Mouse (Mus musculus): Measurements from ENCODE around the gene Ccin. TPM values are rescaled to one million over a fixed set of nuclear protein-coding genes. Genes with fewer than 3 reads are reported as not detected.

Gene Ccin
- polyA plus RNA-seq, 1 experiment from 2014 or later, result not detected

DNA sequence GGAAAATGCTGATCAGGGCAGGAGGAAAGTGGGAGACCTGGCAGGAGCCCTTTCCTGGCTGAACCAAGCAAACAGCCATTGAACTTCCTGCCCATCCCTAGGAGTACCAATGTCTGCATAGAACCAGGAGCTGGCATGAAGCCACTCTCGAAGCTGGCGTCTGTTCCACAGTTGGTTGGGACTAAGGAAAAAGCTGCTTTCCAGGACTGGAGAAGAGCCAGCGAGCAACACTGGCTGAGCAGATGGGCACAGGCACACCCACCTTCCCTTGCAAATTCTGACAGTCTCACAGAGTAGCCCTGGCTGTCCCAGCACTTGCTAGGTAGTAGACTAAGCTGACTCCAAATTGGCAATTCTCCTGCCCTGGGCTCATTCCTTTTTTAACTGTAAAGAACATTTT, 3.5 kb upstream of the Ccin start:
- no peak overlapping the region for H3K9ac ChIP-seq (ENCODE audit: low read length)
- no peaks in the 10 kb centered on the region for H3K27me3 ChIP-seq (replicated peaks; ENCODE audit: control insufficient read depth, insufficient read depth, low read length)
- H3K4me1 ChIP-seq (replicated peaks; ENCODE audit: control insufficient read depth, insufficient read depth, low read length), result peaks cover 11% of the 10 kb centered on the region; the same call in 1 of the 2 replicates
- H3K4me3 ChIP-seq (ENCODE audit: low read depth, low read length), result no peak overlapping the region
- H3K36me3 ChIP-seq (ENCODE audit: control insufficient read depth, insufficient read depth, low read length), result peaks cover 15% of the 10 kb centered on the region; the same call in 1 of the 2 replicates
- ATAC-seq (replicated peaks; ENCODE audit: low FRiP score, low TSS enrichment, low read depth), result no peak
- H3K9me3 ChIP-seq (ENCODE audit: control insufficient read depth, low read length), result no peaks in the 10 kb centered on the region
- peak; percentile 46 for DNase-seq (ENCODE audit: low spot score)
- H3K27ac ChIP-seq (ENCODE audit: low read depth), result no peak overlapping the region
- WGBS, result 92% methylated on average over 3 of the region's 3 CpGs
- no peak overlapping the region for H3K4me2 ChIP-seq (ENCODE audit: low read length)

DNA sequence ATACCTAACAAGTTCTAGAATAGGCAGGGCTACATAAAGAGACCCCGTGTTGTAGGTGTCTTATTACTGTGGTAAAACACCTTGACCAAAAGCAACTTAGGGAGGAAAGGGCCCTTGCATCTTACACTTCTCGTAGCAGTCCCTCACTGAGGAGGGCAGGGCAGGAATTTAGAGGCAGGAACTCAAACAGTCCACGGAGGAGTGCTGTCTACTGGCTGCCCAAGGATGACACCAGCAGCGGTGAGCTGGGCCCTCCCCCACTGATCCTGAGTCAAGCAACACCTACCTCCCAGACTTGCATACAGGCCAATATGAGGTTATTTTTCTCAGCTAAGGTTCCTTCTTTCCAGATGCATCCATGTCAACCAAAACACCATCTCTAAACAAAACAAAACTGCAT, 3.0 kb upstream of the Ccin start:
- no peaks in the 10 kb centered on the region for H3K27me3 ChIP-seq (replicated peaks; ENCODE audit: control insufficient read depth, insufficient read depth, low read length)
- H3K4me1 ChIP-seq (replicated peaks; ENCODE audit: control insufficient read depth, insufficient read depth, low read length), result peaks cover 11% of the 10 kb centered on the region; the same call in 1 of the 2 replicates
- no peak overlapping the region for H3K9ac ChIP-seq (ENCODE audit: low read length)
- 83% methylated on average over 4 of the region's 4 CpGs for WGBS
- peaks cover 15% of the 10 kb centered on the region; the same call in 1 of the 2 replicates for H3K36me3 ChIP-seq (ENCODE audit: control insufficient read depth, insufficient read depth, low read length)
- no peak overlapping the region for H3K27ac ChIP-seq (ENCODE audit: low read depth)
- no peaks in the 10 kb centered on the region for H3K9me3 ChIP-seq (ENCODE audit: control insufficient read depth, low read length)
- DNase-seq (ENCODE audit: low spot score) (no peak), ATAC-seq (replicated peaks; ENCODE audit: low FRiP score, low TSS enrichment, low read depth) (no peak)
- no peak overlapping the region for H3K4me3 ChIP-seq (ENCODE audit: low read depth, low read length)
- H3K4me2 ChIP-seq (ENCODE audit: low read length), result no peak overlapping the region

DNA sequence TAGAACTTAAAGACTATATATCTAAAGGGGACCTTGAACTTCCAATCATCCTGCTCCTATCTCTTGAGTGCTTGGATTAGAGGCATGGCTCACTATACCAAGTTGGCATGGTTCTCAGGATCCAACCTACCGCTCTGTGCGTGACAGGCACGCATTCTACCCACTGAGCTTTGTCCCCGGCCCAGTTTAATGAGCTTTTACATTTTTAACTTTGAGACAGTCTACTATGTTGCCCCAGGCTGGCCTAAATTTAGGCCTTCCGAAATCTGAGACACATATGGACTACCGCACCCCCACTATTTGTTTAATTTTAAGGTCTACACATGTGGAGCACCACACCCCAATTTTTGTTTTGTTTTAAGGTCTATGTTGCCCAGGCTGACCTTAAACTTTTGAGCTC, 2.4 kb upstream of the Ccin start:
- WGBS, result 97% methylated on average over 6 of the region's 6 CpGs
- H3K9me3 ChIP-seq (ENCODE audit: control insufficient read depth, low read length), result no peaks in the 10 kb centered on the region
- no peak overlapping the region for H3K27ac ChIP-seq (ENCODE audit: low read depth)
- peaks cover 11% of the 10 kb centered on the region; the same call in 1 of the 2 replicates for H3K4me1 ChIP-seq (replicated peaks; ENCODE audit: control insufficient read depth, insufficient read depth, low read length)
- H3K9ac ChIP-seq (ENCODE audit: low read length), result no peak overlapping the region
- peaks cover 15% of the 10 kb centered on the region; the same call in 1 of the 2 replicates for H3K36me3 ChIP-seq (ENCODE audit: control insufficient read depth, insufficient read depth, low read length)
- H3K4me3 ChIP-seq (ENCODE audit: low read depth, low read length), result no peak overlapping the region
- no peak overlapping the region for H3K4me2 ChIP-seq (ENCODE audit: low read length)
- DNase-seq (ENCODE audit: low spot score) (no peak), ATAC-seq (replicated peaks; ENCODE audit: low FRiP score, low TSS enrichment, low read depth) (no peak)
- H3K27me3 ChIP-seq (replicated peaks; ENCODE audit: control insufficient read depth, insufficient read depth, low read length), result no peaks in the 10 kb centered on the region

DNA sequence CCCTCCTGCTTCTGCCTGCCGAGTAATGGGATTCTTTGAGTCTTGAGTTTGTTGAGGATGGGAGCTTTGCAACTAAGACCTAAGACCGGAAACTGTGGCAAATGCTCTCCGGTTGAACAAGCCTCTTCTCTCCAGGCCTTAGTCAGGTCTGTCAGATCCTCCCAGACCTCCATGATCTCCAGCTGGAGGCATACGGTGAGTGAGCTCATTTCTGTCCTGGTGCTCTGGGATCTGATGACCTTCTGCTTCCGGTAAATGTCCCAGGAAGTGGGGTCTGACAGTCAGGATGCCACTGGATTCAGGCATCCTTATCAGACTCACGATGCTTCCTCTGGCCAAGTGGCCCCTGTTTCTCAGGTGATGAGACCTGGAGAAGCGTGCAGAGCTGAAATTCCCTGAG, 2.0 kb upstream of the Ccin start:
- Histone ChIP-seq H3K36me3 (ENCODE audit: control insufficient read depth, insufficient read depth, low read length) (peaks cover 12% of the 10 kb centered on the region; the same call in 1 of the 2 replicates), H3K4me2 (ENCODE audit: low read length) (no peak overlapping the region), H3K9ac (ENCODE audit: low read length) (no peak overlapping the region), H3K27me3 (replicated peaks; ENCODE audit: control insufficient read depth, insufficient read depth, low read length) (no peaks in the 10 kb centered on the region), H3K4me1 (replicated peaks; ENCODE audit: control insufficient read depth, insufficient read depth, low read length) (peaks cover 11% of the 10 kb centered on the region; the same call in 1 of the 2 replicates), H3K27ac (ENCODE audit: low read depth) (no peak overlapping the region), H3K9me3 (ENCODE audit: control insufficient read depth, low read length) (no peaks in the 10 kb centered on the region), H3K4me3 (ENCODE audit: low read depth, low read length) (no peak overlapping the region)
- DNase-seq (ENCODE audit: low spot score) (peak; percentile 46), ATAC-seq (replicated peaks; ENCODE audit: low FRiP score, low TSS enrichment, low read depth) (no peak)
- 82% methylated on average over 7 of the region's 7 CpGs for WGBS

DNA sequence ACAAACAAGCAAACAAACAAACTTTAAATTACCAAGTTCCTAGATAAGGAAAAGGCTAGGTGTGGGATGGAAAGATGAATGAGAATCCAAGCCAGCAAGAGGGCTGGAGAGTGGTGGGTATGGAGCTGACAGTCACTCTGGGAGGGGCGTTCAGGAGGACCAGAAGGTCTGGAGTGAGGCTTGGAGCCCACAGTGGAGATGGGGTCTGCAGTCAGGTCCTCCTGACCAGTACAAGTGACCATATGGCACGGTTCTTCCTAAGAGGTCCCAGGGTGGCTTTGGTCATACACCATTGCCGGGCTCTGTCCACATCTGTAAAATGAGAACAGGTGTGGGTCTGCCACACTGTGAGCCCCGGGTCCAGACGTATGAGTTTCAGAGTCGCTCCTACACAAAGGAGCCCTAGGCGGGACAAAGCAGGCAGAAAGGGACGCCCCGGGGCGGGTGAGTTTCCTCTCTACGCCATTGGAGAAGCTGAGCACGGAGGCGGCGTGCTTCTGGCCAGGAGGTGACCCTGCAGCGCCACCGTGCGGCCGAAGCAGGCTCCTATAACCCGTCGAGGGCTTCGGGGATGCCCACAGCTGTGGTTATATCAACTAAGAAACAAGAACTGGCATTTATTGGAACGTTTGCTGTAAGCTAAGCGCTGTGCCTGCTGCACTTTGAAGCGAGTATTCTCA, 1.1 kb upstream of the Ccin start:
- Histone ChIP-seq H3K27ac (ENCODE audit: low read depth) (no peak overlapping the region), H3K36me3 (ENCODE audit: control insufficient read depth, insufficient read depth, low read length) (peaks cover 9% of the 10 kb centered on the region; the same call in 1 of the 2 replicates), H3K4me2 (ENCODE audit: low read length) (peak overlapping the region; percentile 67), H3K9me3 (ENCODE audit: control insufficient read depth, low read length) (no peaks in the 10 kb centered on the region), H3K4me3 (ENCODE audit: low read depth, low read length) (peak overlapping the region; percentile 25), H3K9ac (ENCODE audit: low read length) (peak overlapping the region; percentile 60), H3K4me1 (replicated peaks; ENCODE audit: control insufficient read depth, insufficient read depth, low read length) (peaks cover 11% of the 10 kb centered on the region; the same call in 1 of the 2 replicates), H3K27me3 (replicated peaks; ENCODE audit: control insufficient read depth, insufficient read depth, low read length) (no peaks in the 10 kb centered on the region)
- 2% methylated on average over 24 of the region's 24 CpGs for WGBS
- ATAC-seq (replicated peaks; ENCODE audit: low FRiP score, low TSS enrichment, low read depth), result peak; percentile 89
- DNase-seq (ENCODE audit: low spot score), result peak; percentile 98

DNA sequence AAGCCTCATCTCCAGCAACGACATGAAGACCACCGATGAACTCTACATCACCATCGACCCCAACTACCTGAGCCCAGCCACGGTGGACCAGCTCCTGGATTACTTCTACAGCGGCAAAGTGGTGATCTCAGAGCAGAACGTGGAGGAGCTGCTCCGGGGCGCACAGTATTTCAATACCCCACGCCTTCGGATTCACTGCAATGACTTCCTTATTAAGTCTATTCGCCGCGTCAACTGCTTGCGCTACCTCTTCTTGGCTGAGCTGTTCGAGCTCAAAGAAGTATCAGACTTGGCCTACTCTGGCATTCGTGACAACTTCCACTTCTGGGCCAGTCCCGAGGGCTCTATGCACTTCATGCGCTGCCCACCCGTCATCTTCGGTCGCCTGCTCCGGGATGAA, 473 bp downstream of the Ccin start:
- DNase-seq (ENCODE audit: low spot score) (no peak), ATAC-seq (replicated peaks; ENCODE audit: low FRiP score, low TSS enrichment, low read depth) (no peak)
- H3K9ac ChIP-seq (ENCODE audit: low read length), result no peak overlapping the region
- H3K4me1 ChIP-seq (replicated peaks; ENCODE audit: control insufficient read depth, insufficient read depth, low read length), result peaks cover 6% of the 10 kb centered on the region; the same call in 1 of the 2 replicates
- H3K36me3 ChIP-seq (ENCODE audit: control insufficient read depth, insufficient read depth, low read length), result 0 out of 2 replicates have a peak, but pooled peaks cover 3% of the 10 kb centered on the region
- H3K27me3 ChIP-seq (replicated peaks; ENCODE audit: control insufficient read depth, insufficient read depth, low read length), result no peaks in the 10 kb centered on the region
- H3K27ac ChIP-seq (ENCODE audit: low read depth), result no peak overlapping the region
- 90% methylated on average over 22 of the region's 22 CpGs for WGBS
- no peaks in the 10 kb centered on the region for H3K9me3 ChIP-seq (ENCODE audit: control insufficient read depth, low read length)
- no peak overlapping the region for H3K4me2 ChIP-seq (ENCODE audit: low read length)
- no peak overlapping the region for H3K4me3 ChIP-seq (ENCODE audit: low read depth, low read length)

DNA sequence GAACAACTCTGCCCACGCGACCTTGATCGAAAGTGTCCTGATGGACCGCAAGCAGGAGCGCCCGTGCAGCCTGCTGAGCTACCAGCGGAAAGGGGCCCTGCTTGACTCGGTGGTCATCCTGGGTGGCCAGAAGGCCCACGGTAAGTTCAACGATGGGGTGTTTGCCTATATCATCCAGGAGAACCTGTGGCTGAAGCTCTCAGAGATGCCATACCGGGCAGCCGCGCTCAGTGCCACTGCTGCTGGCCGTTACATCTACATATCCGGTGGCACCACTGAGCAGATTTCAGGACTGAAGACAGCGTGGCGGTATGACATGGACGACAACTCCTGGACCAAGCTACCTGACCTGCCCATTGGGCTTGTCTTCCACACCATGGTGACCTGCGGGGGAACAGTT, 1.0 kb downstream of the Ccin start:
- H3K27me3 ChIP-seq (replicated peaks; ENCODE audit: control insufficient read depth, insufficient read depth, low read length), result no peaks in the 10 kb centered on the region
- H3K4me3 ChIP-seq (ENCODE audit: low read depth, low read length), result no peak overlapping the region
- H3K4me2 ChIP-seq (ENCODE audit: low read length), result no peak overlapping the region
- DNase-seq (ENCODE audit: low spot score), result no peak
- H3K36me3 ChIP-seq (ENCODE audit: control insufficient read depth, insufficient read depth, low read length), result 0 out of 2 replicates have a peak, but pooled peaks cover 2% of the 10 kb centered on the region
- 0 out of 2 replicates have a peak, but pooled peaks cover under 1% of the 10 kb centered on the region for H3K4me1 ChIP-seq (replicated peaks; ENCODE audit: control insufficient read depth, insufficient read depth, low read length)
- no peaks in the 10 kb centered on the region for H3K9me3 ChIP-seq (ENCODE audit: control insufficient read depth, low read length)
- no peak overlapping the region for H3K27ac ChIP-seq (ENCODE audit: low read depth)
- H3K9ac ChIP-seq (ENCODE audit: low read length), result no peak overlapping the region
- 92% methylated on average over 19 of the region's 19 CpGs for WGBS
- ATAC-seq (replicated peaks; ENCODE audit: low FRiP score, low TSS enrichment, low read depth), result no peak

DNA sequence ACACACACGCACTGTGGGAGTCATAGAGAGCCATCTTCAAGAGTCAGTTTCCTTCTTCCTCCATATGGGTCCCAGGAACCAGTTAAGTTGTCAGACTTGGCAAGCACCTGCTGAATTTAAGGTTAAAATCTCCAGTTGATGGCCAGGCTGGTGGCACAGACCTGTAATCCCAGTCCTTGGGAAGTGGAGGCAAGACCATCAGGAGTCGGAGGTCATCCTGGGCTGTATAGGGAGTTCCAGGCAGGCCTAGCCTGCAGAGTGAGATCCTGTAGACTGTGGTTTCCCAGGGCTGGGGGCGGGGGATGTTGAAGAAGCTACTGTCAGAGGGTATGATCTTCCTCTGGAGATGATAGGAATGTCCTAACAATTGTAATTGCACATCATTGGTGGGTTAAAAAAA, 5.7 kb downstream of the Ccin start:
- Histone ChIP-seq H3K9ac (ENCODE audit: low read length) (no peak overlapping the region), H3K36me3 (ENCODE audit: control insufficient read depth, insufficient read depth, low read length) (no peaks in the 10 kb centered on the region), H3K27me3 (replicated peaks; ENCODE audit: control insufficient read depth, insufficient read depth, low read length) (no peaks in the 10 kb centered on the region), H3K9me3 (ENCODE audit: control insufficient read depth, low read length) (no peaks in the 10 kb centered on the region), H3K4me1 (replicated peaks; ENCODE audit: control insufficient read depth, insufficient read depth, low read length) (no peaks in the 10 kb centered on the region), H3K4me2 (ENCODE audit: low read length) (no peak overlapping the region), H3K4me3 (ENCODE audit: low read depth, low read length) (no peak overlapping the region), H3K27ac (ENCODE audit: low read depth) (no peak overlapping the region)
- 91% methylated on average over 3 of the region's 3 CpGs for WGBS
- DNase-seq (ENCODE audit: low spot score) (peak; percentile 18), ATAC-seq (replicated peaks; ENCODE audit: low FRiP score, low TSS enrichment, low read depth) (no peak)

DNA sequence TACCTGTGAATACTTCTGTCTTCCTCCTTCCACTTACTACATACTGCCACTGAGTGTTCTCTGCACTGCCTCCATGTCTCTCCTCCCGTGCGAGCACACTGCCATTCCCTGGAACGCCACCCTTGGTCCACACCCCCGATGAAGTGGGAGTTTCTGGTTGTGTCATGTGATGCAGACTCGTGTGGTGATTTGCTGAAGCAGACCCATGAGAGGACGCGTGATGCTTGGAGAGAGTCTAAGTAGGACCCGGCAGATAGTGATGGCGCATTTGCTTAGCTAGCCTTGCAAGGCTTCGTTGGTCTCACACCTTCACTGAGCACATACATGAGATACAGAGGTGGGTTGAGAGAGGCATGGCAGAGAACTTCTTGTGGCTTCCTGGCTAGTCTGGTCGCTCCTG, 9.8 kb downstream of the Ccin start:
- Histone ChIP-seq H3K4me2 (ENCODE audit: low read length) (no peak overlapping the region), H3K9me3 (ENCODE audit: control insufficient read depth, low read length) (no peaks in the 10 kb centered on the region), H3K4me1 (replicated peaks; ENCODE audit: control insufficient read depth, insufficient read depth, low read length) (no peaks in the 10 kb centered on the region), H3K9ac (ENCODE audit: low read length) (no peak overlapping the region), H3K27me3 (replicated peaks; ENCODE audit: control insufficient read depth, insufficient read depth, low read length) (no peaks in the 10 kb centered on the region), H3K4me3 (ENCODE audit: low read depth, low read length) (no peak overlapping the region), H3K27ac (ENCODE audit: low read depth) (no peak overlapping the region), H3K36me3 (ENCODE audit: control insufficient read depth, insufficient read depth, low read length) (no peaks in the 10 kb centered on the region)
- DNase-seq (ENCODE audit: low spot score), result peak; percentile 40
- ATAC-seq (replicated peaks; ENCODE audit: low FRiP score, low TSS enrichment, low read depth), result no peak
- WGBS, result 90% methylated on average over 11 of the region's 11 CpGs

Data from intestine, embryonic 14.5 days (tissue).